Mouse (Mus musculus) bone marrow macrophage, adult 2 months (primary cell): ENCODE data around the gene Metap1d. TPM values are rescaled to one million over a fixed set of nuclear protein-coding genes. Genes with fewer than 3 reads are reported as not detected.
A peak's percentile ranks its signal among the peaks of the same experiment; 100 is the strongest.

Source experiments
- H3K27ac ChIP-seq: 2 replicates; pipeline ENCODE4 v1.5.1; 2012; ENCODE audit warnings: low read depth, low read length; ENCODE audit not compliant: insufficient read depth
- H3K4me1 ChIP-seq: 2 replicates; pipeline ENCODE4 v1.6.1; 2012; ENCODE audit warnings: low read length; ENCODE audit not compliant: control insufficient read depth, insufficient read depth
- H3K4me3 ChIP-seq: 2 replicates; pipeline ENCODE4 v1.5.1; 2012; ENCODE audit warnings: mild to moderate bottlenecking, low read length, moderate library complexity; ENCODE audit not compliant: insufficient read depth
- CTCF ChIP-seq: IDR thresholded peaks from 2 replicates; pipeline ENCODE4 v1.5.1; 2012; ENCODE audit warnings: low read depth, mild to moderate bottlenecking, low read length, moderate library complexity
- POLR2A ChIP-seq: IDR thresholded peaks from 2 replicates; pipeline ENCODE4 v1.6.1; 2012; ENCODE audit warnings: mild to moderate bottlenecking, low read depth, low read length, borderline replicate concordance
- polyA plus RNA-seq: library from polyadenylated mRNA; stranded (reverse); fragments of >200 nt; gene quantifications from 2 replicates; pipeline ENCODE4 v1.2.4, GENCODE M21; 2012; ENCODE audit not compliant: missing spikeins, insufficient read depth, insufficient read length

Gene Metap1d
- polyA plus RNA-seq, 1 experiment, result 32.5 TPM

DNA sequence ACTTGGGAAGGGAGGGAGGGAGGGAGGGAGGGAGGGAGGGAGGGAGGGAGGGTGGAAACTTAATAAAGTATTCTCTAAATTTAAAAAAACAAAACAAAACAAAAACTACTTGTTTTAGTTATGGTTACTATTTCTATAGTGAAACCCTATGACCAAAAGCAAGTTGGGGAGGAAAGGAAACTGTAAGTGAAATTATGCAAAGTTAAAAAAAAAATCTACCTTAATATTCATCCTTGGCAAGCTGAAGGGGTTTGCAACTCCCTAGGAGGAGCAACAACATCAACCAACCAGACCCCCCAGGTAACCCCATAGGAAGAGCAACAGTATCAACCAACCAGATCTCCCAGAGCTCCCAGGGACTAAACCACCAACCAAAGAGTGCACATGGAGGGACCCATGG lies 38.2 kb downstream of the Metap1d start:
- Histone ChIP-seq H3K4me1 (peaks cover 5% of the 10 kb centered on the region), H3K27ac (no peak overlapping the region), H3K4me3 (no peak overlapping the region)
- TF ChIP-seq POLR2A (no peak), CTCF (no peak)

DNA sequence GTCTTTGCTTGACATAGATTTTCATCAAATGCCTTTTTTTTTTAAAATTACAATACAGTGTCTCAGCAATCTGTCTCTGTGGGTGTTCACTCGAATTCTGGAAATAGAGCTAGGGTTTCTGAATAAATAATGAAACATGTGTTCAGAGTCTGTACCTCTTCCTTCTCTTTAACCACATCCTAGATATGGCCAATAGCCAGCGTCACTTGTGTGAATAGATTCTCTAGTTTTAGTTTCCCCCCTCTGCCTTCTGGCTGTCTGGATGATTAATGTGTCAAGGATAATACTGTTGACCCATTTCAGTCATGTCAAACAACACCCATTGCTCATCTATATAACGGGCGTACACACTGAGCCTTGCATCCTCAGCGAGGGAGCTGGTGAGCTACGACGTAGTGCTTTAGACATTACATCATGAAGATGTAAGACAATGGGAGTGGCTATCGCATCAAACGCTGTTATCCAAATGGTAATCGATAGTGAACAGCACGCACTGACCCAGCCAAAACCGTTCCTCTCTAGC lies 40.1 kb downstream of the Metap1d start:
- no peak overlapping the region for H3K4me3 ChIP-seq
- TF ChIP-seq POLR2A, result no peak
- no peak for TF ChIP-seq CTCF

DNA sequence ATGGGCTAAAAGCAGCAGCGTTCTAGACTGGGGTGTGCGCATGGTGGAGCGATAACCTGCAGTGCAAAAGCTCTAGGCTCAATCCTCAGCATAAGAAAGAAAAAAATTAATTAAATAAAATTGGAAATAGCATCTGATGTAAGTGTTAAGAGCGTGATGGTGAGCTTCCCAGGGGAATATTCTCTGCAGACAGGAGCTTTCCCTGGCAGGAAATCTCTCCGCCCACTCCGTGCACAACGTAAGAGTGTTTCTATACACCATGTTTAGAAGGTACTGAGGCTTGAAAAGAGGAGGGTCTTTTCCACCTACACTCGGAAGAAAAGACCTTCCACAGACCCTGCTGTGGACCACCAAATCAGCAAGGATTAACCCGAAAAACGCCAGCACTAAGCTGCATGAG lies 41.4 kb downstream of the Metap1d start:
- H3K27ac ChIP-seq, result no peak overlapping the region
- H3K4me1 ChIP-seq, result peaks cover 17% of the 10 kb centered on the region
- no peak overlapping the region for H3K4me3 ChIP-seq
- TF ChIP-seq CTCF (no peak), POLR2A (no peak)

More for the DNA sequence above, 40.1 kb downstream of the Metap1d start:
- H3K27ac ChIP-seq, result no peak overlapping the region
- peaks cover 12% of the 10 kb centered on the region for H3K4me1 ChIP-seq

DNA sequence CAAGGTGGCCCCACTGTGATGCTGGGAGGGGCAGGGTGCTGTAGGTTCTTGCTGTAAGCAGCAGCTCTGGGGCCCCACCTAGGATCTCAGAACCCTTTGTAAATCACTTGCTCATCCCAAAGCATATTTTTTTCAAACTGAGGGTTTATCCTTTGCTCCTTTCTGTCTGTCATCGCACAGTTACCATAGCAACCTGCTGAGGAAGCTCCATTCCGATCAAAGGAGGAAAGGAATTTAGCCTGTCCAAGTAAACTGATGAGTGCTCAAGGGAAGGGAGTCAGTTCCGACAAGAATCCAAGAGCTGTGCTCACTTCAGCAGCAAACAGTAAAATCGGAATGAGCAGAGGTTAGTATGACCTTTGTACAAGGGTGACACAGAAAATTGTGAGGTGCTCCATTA lies 41.9 kb downstream of the Metap1d start:
- Histone ChIP-seq H3K27ac (no peak overlapping the region), H3K4me1 (peaks cover 19% of the 10 kb centered on the region), H3K4me3 (no peak overlapping the region)
- TF ChIP-seq POLR2A (no peak), CTCF (no peak)

DNA sequence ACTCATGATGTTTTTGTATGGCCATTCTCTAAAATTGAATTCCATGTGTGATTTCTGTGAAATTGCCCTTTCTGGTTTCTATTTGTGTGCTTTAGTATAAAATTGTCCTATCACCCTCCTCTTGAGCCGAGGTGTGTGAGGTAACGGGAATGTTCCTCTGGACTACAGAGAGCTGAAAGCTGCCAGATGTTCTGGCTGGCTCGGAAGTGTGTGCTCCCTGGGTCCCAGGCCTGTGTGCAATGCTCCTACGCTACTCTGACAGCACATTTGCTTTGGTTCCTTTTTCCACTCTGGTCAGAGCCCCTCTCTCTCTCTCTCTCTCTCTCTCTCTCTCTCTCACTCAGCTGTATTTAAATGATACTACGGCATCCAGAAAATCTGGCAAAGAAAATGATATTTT lies 44.1 kb downstream of the Metap1d start:
- Histone ChIP-seq H3K4me1 (peaks cover 23% of the 10 kb centered on the region), H3K4me3 (no peak overlapping the region), H3K27ac (no peak overlapping the region)
- TF ChIP-seq CTCF (no peak), POLR2A (no peak)

DNA sequence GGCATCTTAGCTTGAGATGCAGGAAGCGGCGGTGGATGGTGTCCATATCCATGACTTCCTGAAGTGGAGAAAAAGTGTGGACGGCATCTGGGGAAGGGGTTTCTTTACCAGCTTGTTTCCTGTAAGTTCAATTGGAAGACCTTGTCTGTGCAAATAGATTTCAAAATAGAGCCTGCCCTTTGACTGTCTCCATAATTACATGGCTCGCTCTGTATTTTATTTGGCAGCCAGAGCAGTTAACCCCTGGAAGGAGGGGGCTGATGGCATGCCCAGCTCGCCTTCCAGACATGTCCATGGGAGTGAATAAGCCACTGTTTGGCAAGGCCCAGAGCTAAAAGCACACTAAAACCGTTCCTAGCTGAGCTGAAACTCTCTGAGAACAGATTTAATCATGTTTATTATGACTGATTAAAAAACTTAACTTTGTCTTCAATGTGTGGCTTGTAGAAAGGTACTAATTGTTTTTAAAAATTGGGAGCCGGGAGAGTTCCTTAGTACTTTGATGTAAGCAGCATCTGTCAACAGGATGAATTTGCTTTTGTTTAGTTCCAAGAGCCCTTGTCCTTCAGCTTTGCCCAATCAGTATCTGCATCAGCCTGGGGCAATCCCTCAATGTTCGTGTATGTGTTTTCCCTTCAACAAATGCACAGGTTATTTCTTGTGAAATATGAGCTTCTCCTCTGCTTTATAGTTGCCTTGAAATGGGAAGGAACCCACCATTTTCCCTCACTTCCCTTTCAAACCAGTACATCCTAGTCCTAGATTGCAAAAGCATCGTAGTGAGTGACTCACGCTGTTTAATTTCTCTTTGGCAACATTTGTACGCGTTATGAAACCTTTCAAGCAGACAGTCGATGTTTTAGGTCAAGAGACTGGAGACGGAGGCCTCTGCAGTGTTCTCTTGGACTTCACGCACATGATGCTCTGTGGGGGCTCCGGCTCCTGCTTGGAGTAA lies 46.5 kb downstream of the Metap1d start:
- TF ChIP-seq POLR2A (no peak), CTCF (no peak)
- peak overlapping the region; percentile 55 for H3K27ac ChIP-seq
- H3K4me1 ChIP-seq, result peaks cover 28% of the 10 kb centered on the region
- peak overlapping the region; percentile 10; the same call in 1 of the 2 replicates for H3K4me3 ChIP-seq

DNA sequence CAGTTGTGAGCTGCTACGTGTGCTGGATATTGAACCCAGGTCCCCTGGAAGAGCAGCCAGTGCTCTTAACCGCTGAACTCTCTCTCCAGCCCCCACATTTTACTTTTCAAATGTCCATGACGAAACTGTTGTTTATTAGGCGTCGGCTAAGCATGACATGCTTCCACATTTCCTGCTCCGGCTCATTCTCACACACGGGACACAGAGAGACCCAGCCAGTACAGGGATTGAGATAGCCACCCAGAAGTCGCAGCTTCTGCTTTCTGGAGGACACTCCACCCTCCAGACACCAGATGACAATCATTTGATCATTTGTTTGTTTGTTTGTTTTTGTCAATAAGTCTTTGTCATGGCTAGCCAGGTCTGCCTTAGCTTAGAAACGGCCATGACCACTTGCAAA lies 51.8 kb downstream of the Metap1d start:
- H3K4me1 ChIP-seq, result peaks cover 18% of the 10 kb centered on the region
- H3K27ac ChIP-seq, result 0 out of 2 replicates have a peak overlapping the region, but pooled peaks have one; percentile 15
- H3K4me3 ChIP-seq, result no peak overlapping the region
- TF ChIP-seq POLR2A (no peak), CTCF (no peak)

DNA sequence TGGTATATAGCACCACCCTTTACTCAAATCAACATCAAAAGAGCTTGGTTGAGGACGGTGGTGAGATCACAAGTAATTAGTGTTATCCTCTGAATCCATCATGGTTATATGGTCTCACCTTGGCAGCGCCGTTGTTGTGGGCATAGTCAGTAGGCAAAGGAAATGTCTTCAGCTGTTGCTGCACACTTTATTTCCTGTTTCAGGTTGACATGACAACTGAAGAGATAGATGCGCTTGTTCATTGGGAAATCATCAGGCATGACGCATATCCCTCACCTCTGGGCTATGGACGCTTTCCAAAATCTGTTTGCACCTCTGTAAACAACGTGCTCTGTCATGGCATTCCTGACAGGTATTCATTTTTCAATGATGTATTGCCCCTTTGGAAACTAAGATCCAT lies 58.1 kb downstream of the Metap1d start:
- Histone ChIP-seq H3K4me1 (no peaks in the 10 kb centered on the region), H3K27ac (no peak overlapping the region), H3K4me3 (no peak overlapping the region)
- TF ChIP-seq POLR2A, result no peak
- TF ChIP-seq CTCF, result no peak

DNA sequence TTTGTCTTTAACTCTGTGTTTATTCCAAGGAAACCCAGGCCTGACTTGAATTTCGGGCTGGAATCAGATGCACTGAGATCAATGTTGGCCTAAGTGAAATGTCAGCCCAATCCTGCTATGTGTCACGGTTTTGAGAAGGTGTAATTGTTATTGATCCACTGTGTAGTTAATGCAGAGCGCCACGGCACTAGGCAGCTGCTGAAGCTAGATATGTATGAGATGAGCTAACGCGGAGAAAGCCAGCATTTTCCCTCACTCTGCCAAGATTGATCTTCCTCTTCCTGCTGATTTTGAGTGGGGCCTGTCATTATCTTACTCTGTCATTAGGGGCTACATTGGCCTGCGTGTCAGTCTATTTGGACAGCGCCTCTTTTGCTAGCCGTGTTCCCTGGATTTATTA lies 59.2 kb downstream of the Metap1d start:
- no peak overlapping the region for H3K4me3 ChIP-seq
- H3K27ac ChIP-seq, result no peak overlapping the region
- H3K4me1 ChIP-seq, result no peaks in the 10 kb centered on the region
- no peak for TF ChIP-seq CTCF
- TF ChIP-seq POLR2A, result no peak

DNA sequence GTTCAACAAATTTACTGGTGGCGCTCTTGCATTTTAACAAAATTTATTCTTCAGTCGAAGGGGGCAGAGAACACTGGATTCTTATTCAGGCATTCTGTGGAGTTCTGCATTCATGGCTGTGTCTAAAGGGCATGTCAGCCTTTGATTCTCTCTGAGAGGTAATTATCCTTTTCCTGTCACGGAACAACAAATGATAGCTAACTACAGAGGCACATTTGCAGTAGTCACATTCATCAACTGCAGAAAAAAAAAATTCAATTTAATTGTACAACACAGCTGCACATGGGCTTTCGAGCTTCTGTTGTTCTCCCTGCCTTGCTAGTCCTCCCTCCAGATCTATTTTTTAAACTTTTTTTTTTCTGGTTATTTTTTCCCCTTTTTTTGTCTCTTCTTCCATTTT lies 63.9 kb downstream of the Metap1d start:
- TF ChIP-seq POLR2A (no peak), CTCF (no peak)
- Histone ChIP-seq H3K27ac (no peak overlapping the region), H3K4me3 (no peak overlapping the region), H3K4me1 (no peaks in the 10 kb centered on the region)
